Mouse (Mus musculus) kidney, postnatal 14 days (tissue): ENCODE measurements around the gene Gm27021.

Experiments
- DNase-seq: peaks from one replicate; pipeline ENCODE4 v3.0.0; 2022; ENCODE audit warnings: mixed read lengths

The Gm27021 gene

GRCm38 (mm10) chr8:120563851-120564837 lies 103.7 kb downstream of the Gm27021 start:
- DNase-seq: peak; percentile 94

- DNase-seq: peak; percentile 29
Measured at GRCm38 (mm10) chr8:120563348-120563724, 104.5 kb downstream of the Gm27021 start.

- DNase-seq: no peak
Measured at GRCm38 (mm10) chr8:120562680-120563347, 105.1 kb downstream of the Gm27021 start.

GRCm38 (mm10) chr8:120561539-120562435 lies 106.1 kb downstream of the Gm27021 start:
- no peak for DNase-seq

GRCm38 (mm10) chr8:120560535-120560934 lies 107.3 kb downstream of the Gm27021 start:
- no peak for DNase-seq

GRCm38 (mm10) chr8:120559654-120560053 lies 108.2 kb downstream of the Gm27021 start:
- no peak for DNase-seq
